ENCODE assay signal across 10 mouse cellular contexts in the genomic region with DNA sequence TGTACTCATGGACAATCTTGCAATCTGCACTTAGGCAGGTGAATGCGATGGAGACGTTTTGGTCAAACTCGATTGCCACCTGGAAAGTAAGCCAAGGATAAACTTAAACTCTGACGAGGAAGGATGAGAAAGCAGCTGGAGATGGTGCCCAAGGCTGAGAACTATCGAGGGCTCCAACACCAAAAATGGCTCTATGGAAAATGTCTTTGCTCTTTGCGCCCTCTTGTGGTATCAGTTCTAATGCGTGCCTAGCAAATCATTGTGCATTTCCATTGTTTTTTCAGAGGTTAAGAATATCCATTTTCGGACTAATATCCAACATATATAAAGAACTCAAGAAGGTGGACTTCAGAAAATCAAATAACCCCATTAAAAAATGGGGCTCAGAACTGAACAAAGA. TPM values are rescaled to one million over a fixed set of nuclear protein-coding genes. Genes with fewer than 3 reads are reported as not detected.
A peak's percentile ranks its signal among the peaks of the same experiment; 100 is the strongest.
DNase-seq lines count a peak whose midpoint lies in the region; ATAC-seq and TF ChIP-seq lines count a peak whose summit lies in the region.
"Had no signal": no experiment of that assay in that cellular context is flagged by ENCODE, and none has a peak within 500 bp of the region (broad histone marks: within the 10 kb centered on the region; RNA-seq: fewer than 3 reads in every experiment).

No protein-coding gene starts in this region.

- H3K9ac ChIP-seq in heart, postnatal 0 days (replicated peaks; ENCODE audit: low read depth, low read length): no peak overlapping the region
- H3K9ac ChIP-seq in stomach, postnatal 0 days (ENCODE audit: low read length): no peak overlapping the region
- H3K9ac ChIP-seq: embryonic facial prominence, embryonic 13.5 days; limb, embryonic 13.5 days had no signal

- DNase-seq in heart, postnatal 0 days (ENCODE audit: low spot score): no peak
- no peak for DNase-seq in heart, embryonic 10.5 days (ENCODE audit: low spot score)
- DNase-seq in right cerebral cortex, adult 2 months (ENCODE audit: low spot score in 2 of 2): peak; percentile 57 to 59
- DNase-seq in right cerebral cortex, postnatal 25 days: no peak
- DNase-seq in c-Kit-positive CD71-positive TER-119-positive erythroid progenitor cells, embryonic 14.5 days (ENCODE audit: low spot score): peak; percentile 18
- DNase-seq in kidney, postnatal 4 days: peak; percentile 17 to 51
- no peak for DNase-seq in stomach, postnatal 0 days (ENCODE audit: low spot score)
- no peak for DNase-seq in spleen, postnatal 10 days (ENCODE audit: low spot score in 2 of 2)

- ATAC-seq in heart, postnatal 0 days (ENCODE audit: insufficient read depth, low read depth): no peak
- no peak for ATAC-seq in stomach, postnatal 0 days (ENCODE audit: low FRiP score, low TSS enrichment)

- peak; percentile 63 for TF ChIP-seq CTCF in heart, postnatal 0 days (IDR thresholded peaks at IDR 0.05; ENCODE audit: low read depth)
- peak; percentile 69 for TF ChIP-seq CTCF in stomach, postnatal 0 days (IDR thresholded peaks at IDR 0.05; ENCODE audit: low read depth)

- H3K4me2 ChIP-seq in heart, postnatal 0 days (ENCODE audit: low read depth, low read length): no peak overlapping the region
- no peak overlapping the region for H3K4me2 ChIP-seq in stomach, postnatal 0 days (replicated peaks; ENCODE audit: low read depth)
- H3K4me2 ChIP-seq: embryonic facial prominence, embryonic 13.5 days; limb, embryonic 13.5 days had no signal

- H3K27me3 ChIP-seq in heart, postnatal 0 days (ENCODE audit: control insufficient read depth, insufficient read depth, low read length): no peaks in the 10 kb centered on the region
- no peaks in the 10 kb centered on the region for H3K27me3 ChIP-seq in heart, embryonic 10.5 days (ENCODE audit: insufficient read depth, poor library complexity, severe bottlenecking)
- no peaks in the 10 kb centered on the region for H3K27me3 ChIP-seq in stomach, postnatal 0 days (ENCODE audit: control insufficient read depth, insufficient read depth, low read length)

- no peaks in the 10 kb centered on the region for H3K9me3 ChIP-seq in heart, postnatal 0 days (replicated peaks; ENCODE audit: control insufficient read depth, low read length)
- H3K9me3 ChIP-seq in heart, embryonic 10.5 days: no peaks in the 10 kb centered on the region
- H3K9me3 ChIP-seq in stomach, postnatal 0 days (ENCODE audit: control insufficient read depth, low read length): no peaks in the 10 kb centered on the region
- H3K9me3 ChIP-seq: embryonic facial prominence, embryonic 13.5 days; limb, embryonic 13.5 days had no signal

- H3K36me3 ChIP-seq in heart, postnatal 0 days (replicated peaks; ENCODE audit: control insufficient read depth, insufficient read depth, low read length): no peaks in the 10 kb centered on the region
- H3K36me3 ChIP-seq in heart, embryonic 10.5 days: no peaks in the 10 kb centered on the region
- H3K36me3 ChIP-seq in stomach, postnatal 0 days (ENCODE audit: control insufficient read depth, insufficient read depth, low read length): no peaks in the 10 kb centered on the region; the same call in 1 of the 2 replicates
- H3K36me3 ChIP-seq: embryonic facial prominence, embryonic 13.5 days; limb, embryonic 13.5 days had no signal

- H3K27ac ChIP-seq in heart, postnatal 0 days (ENCODE audit: low read depth): no peak overlapping the region
- no peak overlapping the region for H3K27ac ChIP-seq in heart, embryonic 10.5 days
- no peak overlapping the region for H3K27ac ChIP-seq in stomach, postnatal 0 days (replicated peaks)
- H3K27ac ChIP-seq: embryonic facial prominence, embryonic 13.5 days; limb, embryonic 13.5 days had no signal

- H3K4me3 ChIP-seq in heart, postnatal 0 days (ENCODE audit: low read depth, low read length): no peak overlapping the region
- no peak overlapping the region for H3K4me3 ChIP-seq in heart, embryonic 10.5 days
- H3K4me3 ChIP-seq in stomach, postnatal 0 days (ENCODE audit: low read depth, low read length): no peak overlapping the region
- H3K4me3 ChIP-seq: embryonic facial prominence, embryonic 13.5 days; limb, embryonic 13.5 days had no signal

- 22% methylated on average over 8 of the region's 8 CpGs for WGBS in heart, postnatal 0 days
- 21% methylated on average over 8 of the region's 8 CpGs for WGBS in heart, embryonic 10.5 days
- 29% methylated on average over 8 of the region's 8 CpGs for WGBS in stomach, postnatal 0 days

- TF ChIP-seq EP300 in heart, postnatal 0 days (IDR thresholded peaks at IDR 0.05; ENCODE audit: low read depth): no peak
- no peak for TF ChIP-seq EP300 in stomach, postnatal 0 days (optimal IDR thresholded peaks at IDR 0.05)

- no peaks in the 10 kb centered on the region for H3K4me1 ChIP-seq in heart, postnatal 0 days (ENCODE audit: control insufficient read depth, insufficient read depth)
- no peaks in the 10 kb centered on the region for H3K4me1 ChIP-seq in heart, embryonic 10.5 days
- no peaks in the 10 kb centered on the region for H3K4me1 ChIP-seq in stomach, postnatal 0 days (replicated peaks; ENCODE audit: control insufficient read depth, insufficient read depth)
- H3K4me1 ChIP-seq: embryonic facial prominence, embryonic 13.5 days; limb, embryonic 13.5 days had no signal

RNA-seq across cellular contexts. Expression of gene Lrrn4, which starts 26.1 kb away (rescaled TPM):
- total RNA-seq in heart, postnatal 0 days (2014; rRNA removed; ENCODE audit: low replicate concordance): 19.8 and 25.6 TPM in 2 replicates
- polyA plus RNA-seq in heart, postnatal 0 days (2015; fragmentation: Nextera tagmentation; extraction: Ambion mirVana): 8.5 and 8.6 TPM in 2 replicates
- polyA plus RNA-seq in heart, embryonic 10.5 days (2016; fragmentation: Nextera tagmentation; extraction: Ambion mirVana): 32.6 and 32.7 TPM in 2 replicates
- polyA plus RNA-seq in stomach, postnatal 0 days (2015; fragmentation: Nextera tagmentation; extraction: Ambion mirVana): 5.9 and 8.5 TPM in 2 replicates

RNA-seq across cellular contexts. Expression of gene Fermt1, which starts 38.9 kb away (rescaled TPM):
- not detected in 2 replicates for total RNA-seq in heart, postnatal 0 days (2014; rRNA removed; ENCODE audit: low replicate concordance)
- polyA plus RNA-seq in heart, postnatal 0 days (2015; fragmentation: Nextera tagmentation; extraction: Ambion mirVana): not detected in 2 replicates
- polyA plus RNA-seq in heart, embryonic 10.5 days (2016; fragmentation: Nextera tagmentation; extraction: Ambion mirVana): 2.4 and 5.6 TPM in 2 replicates
- 56.4 and 62.8 TPM in 2 replicates for polyA plus RNA-seq in stomach, postnatal 0 days (2015; fragmentation: Nextera tagmentation; extraction: Ambion mirVana)

Comparison
In these comparisons a context has a peak if more than half of its experiments do, and no peak if none do; other contexts are left out.
1. DNase-seq: peak in right cerebral cortex, adult 2 months (2 of 2), c-Kit-positive CD71-positive TER-119-positive erythroid progenitor cells, embryonic 14.5 days (single experiment) and kidney, postnatal 4 days (2 of 2); none in heart, postnatal 0 days (single experiment), heart, embryonic 10.5 days (single experiment), right cerebral cortex, postnatal 25 days (single experiment), stomach, postnatal 0 days (single experiment) and spleen, postnatal 10 days (0 of 2).